Mouse (Mus musculus) gastrocnemius, postnatal 4 days (tissue): ENCODE data around the gene Gcsam. TPM values are rescaled to one million over a fixed set of nuclear protein-coding genes. Genes with fewer than 3 reads are reported as not detected.

Experiments
- DNase-seq, 2 experiments: peaks; one replicate each; pipeline ENCODE4 v3.0.0; 2021 to 2022; ENCODE audit warnings: low spot score in 2 of 2, mixed read lengths in 2 of 2
- long read RNA-seq, 2 experiments: library from polyadenylated mRNA; stranded (forward); transcript quantifications; one replicate each; pipeline ENCODE4 v2.0.0; 2021
- total RNA-seq, 2 experiments: library from RNA; stranded (reverse); gene quantifications; 2 replicates each; pipeline ENCODE4 v1.2.3; 2021

Gene Gcsam
- under 1 TPM; 0.57 to 0.74 TPM for total RNA-seq
- long read RNA-seq, experiment 1, partial matches to known transcripts = 0 of 1 reads
- long read RNA-seq, experiment 1, other reads (novel, unspliced or antisense) = 0 of 1 reads
- long read RNA-seq, experiment 2 = 0 reads

GRCm38 (mm10) chr16:45610267-45610666 lies at the start of gene Gcsam:
Gene Gcsam, plus strand, starts transcription at chr16:45610380.
- no peak for DNase-seq

GRCm38 (mm10) chr16:45561747-45562146 lies 48.4 kb upstream of the Gcsam start:
- no peak for DNase-seq

GRCm38 (mm10) chr16:45572307-45572706 lies 37.9 kb upstream of the Gcsam start:
- DNase-seq = no peak

- no peak for DNase-seq
These were observed 30.3 kb upstream of the Gcsam start for GRCm38 (mm10) chr16:45579883-45580282.

GRCm38 (mm10) chr16:45582512-45582911 lies 27.7 kb upstream of the Gcsam start:
- DNase-seq = no peak

GRCm38 (mm10) chr16:45593656-45594055 lies 16.5 kb upstream of the Gcsam start:
- DNase-seq = no peak

- no peak for DNase-seq
These were observed 14.7 kb upstream of the Gcsam start for GRCm38 (mm10) chr16:45595494-45595893.

GRCm38 (mm10) chr16:45608481-45608954 lies 1.7 kb upstream of the Gcsam start:
- DNase-seq = no peak

- no peak for DNase-seq
These were observed 880 bp upstream of the Gcsam start for GRCm38 (mm10) chr16:45609300-45609699.

- DNase-seq = no peak
These were observed 3.1 kb downstream of the Gcsam start for GRCm38 (mm10) chr16:45613247-45613646.

- no peak for DNase-seq
These were observed 5.8 kb downstream of the Gcsam start for GRCm38 (mm10) chr16:45615944-45616343.

- no peak for DNase-seq
These were observed 9.7 kb downstream of the Gcsam start for GRCm38 (mm10) chr16:45619751-45620375.

GRCm38 (mm10) chr16:45623230-45623629 lies 13.1 kb downstream of the Gcsam start:
- DNase-seq = no peak

- no peak for DNase-seq
These were observed 14.6 kb downstream of the Gcsam start for GRCm38 (mm10) chr16:45624791-45625190.

- DNase-seq = no peak
These were observed 15.2 kb downstream of the Gcsam start for GRCm38 (mm10) chr16:45625342-45625741.

- DNase-seq = no peak
These were observed 19.4 kb downstream of the Gcsam start for GRCm38 (mm10) chr16:45629497-45630105.

- DNase-seq = peak; percentile 24 to 51
These were observed 20.3 kb downstream of the Gcsam start for GRCm38 (mm10) chr16:45630347-45630960.

- DNase-seq = no peak
These were observed 22.2 kb downstream of the Gcsam start for GRCm38 (mm10) chr16:45632420-45632819.

GRCm38 (mm10) chr16:45635826-45636225 lies 25.6 kb downstream of the Gcsam start:
- DNase-seq = no peak

GRCm38 (mm10) chr16:45640070-45640762 lies 30.0 kb downstream of the Gcsam start:
- no peak for DNase-seq

GRCm38 (mm10) chr16:45641301-45641700 lies 31.1 kb downstream of the Gcsam start:
- DNase-seq = no peak

GRCm38 (mm10) chr16:45643944-45644343 lies 33.8 kb downstream of the Gcsam start:
- no peak for DNase-seq
